Mouse (Mus musculus) myocyte (in vitro differentiated cells): ENCODE data around the gene Hes6.

Experiments
- E2F4 ChIP-seq: IDR thresholded peaks from one replicate; pipeline ENCODE4 v1.6.1; 2011; ENCODE audit warnings: mild to moderate bottlenecking, control low read depth, moderate library complexity; ENCODE audit not compliant: insufficient read depth
- MYOG ChIP-seq, 3 experiments: IDR thresholded peaks; one replicate each; pipeline ENCODE4 v1.6.1; 2011; ENCODE audit warnings: control low read depth in 2 of 3, low read depth in 2 of 3, mild to moderate bottlenecking in 2 of 3; ENCODE audit not compliant: insufficient read length in 2 of 3, control insufficient read depth in 1 of 3, insufficient read depth in 1 of 3
- POLR2A ChIP-seq: IDR thresholded peaks from one replicate; pipeline ENCODE4 v1.6.1; 2011; ENCODE audit warnings: low read depth, mild to moderate bottlenecking, control low read depth, moderate library complexity; ENCODE audit not compliant: insufficient read length
- REST ChIP-seq: IDR thresholded peaks from one replicate; pipeline ENCODE4 v1.6.1; 2011; ENCODE audit warnings: mild to moderate bottlenecking, control low read depth, moderate library complexity; ENCODE audit not compliant: insufficient read depth, insufficient read length
- TCF12 ChIP-seq: IDR thresholded peaks from one replicate; pipeline ENCODE4 v1.6.1; 2011; ENCODE audit warnings: mild to moderate bottlenecking, control low read depth; ENCODE audit not compliant: poor library complexity, insufficient read depth, severe bottlenecking
- USF1 ChIP-seq: IDR thresholded peaks from one replicate; pipeline ENCODE4 v1.6.1; 2011; ENCODE audit warnings: low read depth, mild to moderate bottlenecking, control low read depth, moderate library complexity

- TF ChIP-seq MYOG (IDR thresholded peaks at IDR 0.05; ENCODE audit: control insufficient read depth in 1 of 3, insufficient read depth in 1 of 3, insufficient read length in 2 of 3, low read depth in 2 of 3) (no peak), POLR2A (no peak), E2F4 (no peak), REST (no peak), TCF12 (no peak), USF1 (no peak)
Measured at GRCm38 (mm10) chr1:91463336-91463995, 49.6 kb upstream of the Hes6 start.
